24 mouse cellular contexts compared by ENCODE assay signal in the genomic region with DNA sequence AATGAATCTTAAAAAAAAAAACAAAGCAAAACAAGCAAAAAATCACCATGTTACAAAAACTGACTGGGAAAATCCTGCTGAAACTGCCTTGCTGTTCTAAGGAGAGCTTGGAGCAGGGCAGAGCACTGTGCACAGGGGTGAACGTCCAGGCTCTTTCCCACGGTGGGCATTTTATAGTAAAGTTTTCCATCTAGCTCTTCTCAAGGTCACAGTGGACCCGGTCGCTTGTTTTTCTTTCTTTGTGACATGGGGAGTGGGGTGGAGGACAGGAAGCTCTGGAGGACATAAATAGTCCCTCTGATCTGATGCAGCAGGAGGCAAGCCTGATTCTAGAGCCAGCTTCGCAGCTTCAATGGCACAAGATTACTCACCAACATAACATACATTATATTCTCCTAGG.
A peak's percentile ranks its signal among the peaks of the same experiment; 100 is the strongest.
DNase-seq lines count a peak whose midpoint lies in the region; ATAC-seq lines count a peak whose summit lies in the region.
"Had no signal": no experiment of that assay in that cellular context is flagged by ENCODE, and none has a peak within 500 bp of the region (broad histone marks: within the 10 kb centered on the region; RNA-seq: fewer than 3 reads in every experiment).

No protein-coding gene starts in this region.

- peak overlapping the region; percentile 44; the same call in 1 of the 2 replicates for H3K9ac ChIP-seq in heart, embryonic 13.5 days
- no peak overlapping the region for H3K9ac ChIP-seq in kidney, embryonic 15.5 days
- H3K9ac ChIP-seq: forebrain, embryonic 15.5 days; limb, embryonic 15.5 days; liver, embryonic 14.5 days; lung, embryonic 15.5 days; stomach, embryonic 15.5 days had no signal

- no peaks in the 10 kb centered on the region for H3K9me3 ChIP-seq in heart, embryonic 13.5 days
- H3K9me3 ChIP-seq in kidney, embryonic 15.5 days (replicated peaks): no peaks in the 10 kb centered on the region
- no peaks in the 10 kb centered on the region for H3K9me3 ChIP-seq in embryonic facial prominence, embryonic 10.5 days
- no peaks in the 10 kb centered on the region for H3K9me3 ChIP-seq in limb, embryonic 10.5 days (replicated peaks)
- H3K9me3 ChIP-seq: forebrain, embryonic 15.5 days; limb, embryonic 15.5 days; lung, embryonic 15.5 days; stomach, embryonic 15.5 days had no signal

- 25% methylated on average over 5 of the region's 5 CpGs for WGBS in heart, embryonic 13.5 days
- 20% methylated on average over 5 of the region's 5 CpGs for WGBS in kidney, embryonic 15.5 days
- WGBS in embryonic facial prominence, embryonic 10.5 days: 56% methylated on average over 5 of the region's 5 CpGs
- 64% methylated on average over 5 of the region's 5 CpGs for whole genome bisulfite sequencing in limb, embryonic 10.5 days

- H3K27me3 ChIP-seq in heart, embryonic 13.5 days (replicated peaks): peaks cover 5% of the 10 kb centered on the region
- no peaks in the 10 kb centered on the region for H3K27me3 ChIP-seq in kidney, embryonic 15.5 days
- peaks cover 8% of the 10 kb centered on the region; the same call in 1 of the 2 replicates for H3K27me3 ChIP-seq in embryonic facial prominence, embryonic 10.5 days (replicated peaks; ENCODE audit: low read depth, poor library complexity, severe bottlenecking)
- H3K27me3 ChIP-seq in limb, embryonic 10.5 days (ENCODE audit: low read depth, poor library complexity, severe bottlenecking): no peaks in the 10 kb centered on the region
- H3K27me3 ChIP-seq: forebrain, embryonic 15.5 days; limb, embryonic 15.5 days; lung, embryonic 15.5 days; stomach, embryonic 15.5 days had no signal

- peaks cover 57% of the 10 kb centered on the region for H3K4me1 ChIP-seq in heart, embryonic 13.5 days
- peaks cover 55% of the 10 kb centered on the region for H3K4me1 ChIP-seq in kidney, embryonic 15.5 days
- peaks cover 87% of the 10 kb centered on the region for H3K4me1 ChIP-seq in embryonic facial prominence, embryonic 10.5 days
- H3K4me1 ChIP-seq in limb, embryonic 10.5 days: peaks cover 72% of the 10 kb centered on the region

- DNase-seq in heart, adult 9 months (ENCODE audit: low spot score in 2 of 2): no peak
- no peak for DNase-seq in kidney, postnatal 36 days
- no peak for DNase-seq in embryonic facial prominence, embryonic 10.5 days (ENCODE audit: low spot score)
- no peak for DNase-seq in limb, embryonic 10.5 days (ENCODE audit: low spot score)
- DNase-seq: adrenal gland, adult 2 months; adrenal gland, postnatal 36 days; B cell, adult 2 months; cerebellum, adult 2 months; cerebellum, postnatal 14 days; gastrocnemius, postnatal 25 days; kidney, adult 2 months; layer of hippocampus, postnatal 36 days; left cerebral cortex, postnatal 4 days; right cerebral cortex, postnatal 25 days had no signal

- no peak for ATAC-seq in heart, embryonic 13.5 days (ENCODE audit: extremely low read depth, insufficient number of reproducible peaks, low FRiP score, low TSS enrichment)
- no peak for ATAC-seq in kidney, embryonic 15.5 days (replicated peaks; ENCODE audit: low FRiP score)
- ATAC-seq: forebrain, embryonic 15.5 days; hindbrain, embryonic 16.5 days; midbrain, embryonic 16.5 days had no signal

- no peak overlapping the region for H3K4me2 ChIP-seq in heart, embryonic 13.5 days
- no peak overlapping the region for H3K4me2 ChIP-seq in kidney, embryonic 15.5 days
- H3K4me2 ChIP-seq: forebrain, embryonic 15.5 days; limb, embryonic 15.5 days; lung, embryonic 15.5 days; midbrain, embryonic 11.5 days; stomach, embryonic 15.5 days had no signal

- no peaks in the 10 kb centered on the region for H3K36me3 ChIP-seq in heart, embryonic 13.5 days
- H3K36me3 ChIP-seq in kidney, embryonic 15.5 days: no peaks in the 10 kb centered on the region
- H3K36me3 ChIP-seq in embryonic facial prominence, embryonic 10.5 days (replicated peaks): no peaks in the 10 kb centered on the region
- no peaks in the 10 kb centered on the region for H3K36me3 ChIP-seq in limb, embryonic 10.5 days
- H3K36me3 ChIP-seq: forebrain, embryonic 15.5 days; limb, embryonic 15.5 days; lung, embryonic 15.5 days; stomach, embryonic 15.5 days had no signal

- H3K4me3 ChIP-seq in heart, embryonic 13.5 days: no peak overlapping the region
- H3K4me3 ChIP-seq in kidney, embryonic 15.5 days (replicated peaks): no peak overlapping the region
- H3K4me3 ChIP-seq in embryonic facial prominence, embryonic 10.5 days: no peak overlapping the region
- H3K4me3 ChIP-seq in limb, embryonic 10.5 days: no peak overlapping the region
- H3K4me3 ChIP-seq: forebrain, embryonic 15.5 days; limb, embryonic 15.5 days; lung, embryonic 15.5 days; stomach, embryonic 15.5 days had no signal

- H3K27ac ChIP-seq in heart, embryonic 13.5 days (replicated peaks): no peak overlapping the region
- 0 out of 2 replicates have a peak overlapping the region, but pooled peaks have one; percentile 33 for H3K27ac ChIP-seq in kidney, embryonic 15.5 days
- peak overlapping the region; percentile 68 for H3K27ac ChIP-seq in embryonic facial prominence, embryonic 10.5 days (replicated peaks)
- peak overlapping the region; percentile 81 for H3K27ac ChIP-seq in limb, embryonic 10.5 days
- H3K27ac ChIP-seq: forebrain, embryonic 15.5 days; limb, embryonic 15.5 days; liver, embryonic 14.5 days; lung, embryonic 15.5 days; stomach, embryonic 15.5 days had no signal
